Mouse (Mus musculus): ENCODE data around the gene Caap1.

The Caap1 gene

GRCm38 (mm10) chr4:94556265-94557054, at the start of gene Caap1, which contains the start of gene Gm10306:
Gene Caap1 (minus strand): TSS chr4:94556796.
Gene Gm10306 (plus strand): TSS chr4:94556546.
- peak; percentile 88 for DNase-seq (ENCODE audit: low spot score)

GRCm38 (mm10) chr4:94605591-94605990, 49.0 kb upstream of the Caap1 start:
- no peak for DNase-seq (ENCODE audit: low spot score)

- DNase-seq (ENCODE audit: low spot score) = no peak
Measured at GRCm38 (mm10) chr4:94604452-94605019, 47.9 kb upstream of the Caap1 start.

GRCm38 (mm10) chr4:94603031-94603629, 46.5 kb upstream of the Caap1 start, which contains the start of gene Plaa:
Gene Plaa (minus strand): TSS chr4:94603244.
- peak; percentile 83 for DNase-seq (ENCODE audit: low spot score)

GRCm38 (mm10) chr4:94602496-94603030, 46.0 kb upstream of the Caap1 start:
- DNase-seq (ENCODE audit: low spot score) = no peak

GRCm38 (mm10) chr4:94601395-94601794, 44.8 kb upstream of the Caap1 start:
- no peak for DNase-seq (ENCODE audit: low spot score)

GRCm38 (mm10) chr4:94592709-94593108, 36.1 kb upstream of the Caap1 start:
- no peak for DNase-seq (ENCODE audit: low spot score)

GRCm38 (mm10) chr4:94591765-94592381, 35.3 kb upstream of the Caap1 start:
- DNase-seq (ENCODE audit: low spot score) = no peak

GRCm38 (mm10) chr4:94572677-94573076, 16.1 kb upstream of the Caap1 start:
- no peak for DNase-seq (ENCODE audit: low spot score)

- no peak for DNase-seq (ENCODE audit: low spot score)
Measured at GRCm38 (mm10) chr4:94564297-94564696, 7.7 kb upstream of the Caap1 start.

- DNase-seq (ENCODE audit: low spot score) = no peak
Measured at GRCm38 (mm10) chr4:94561954-94562648, 5.5 kb upstream of the Caap1 start.

- DNase-seq (ENCODE audit: low spot score) = no peak
Measured at GRCm38 (mm10) chr4:94560316-94560715, 3.7 kb upstream of the Caap1 start.

- DNase-seq (ENCODE audit: low spot score) = no peak
Measured at GRCm38 (mm10) chr4:94559266-94559665, 2.7 kb upstream of the Caap1 start.

GRCm38 (mm10) chr4:94557145-94557544, 549 bp upstream of the Caap1 start:
- no peak for DNase-seq (ENCODE audit: low spot score)

- peak; percentile 54 for DNase-seq (ENCODE audit: low spot score)
Measured at GRCm38 (mm10) chr4:94554955-94555494, 1.6 kb downstream of the Caap1 start.

GRCm38 (mm10) chr4:94544321-94544720, 12.3 kb downstream of the Caap1 start:
- no peak for DNase-seq (ENCODE audit: low spot score)

- no peak for DNase-seq (ENCODE audit: low spot score)
Measured at GRCm38 (mm10) chr4:94543041-94543440, 13.6 kb downstream of the Caap1 start.

- no peak for DNase-seq (ENCODE audit: low spot score)
Measured at GRCm38 (mm10) chr4:94533205-94533604, 23.4 kb downstream of the Caap1 start.

- no peak for DNase-seq (ENCODE audit: low spot score)
Measured at GRCm38 (mm10) chr4:94529448-94529847, 27.1 kb downstream of the Caap1 start.

GRCm38 (mm10) chr4:94523321-94523720, 33.3 kb downstream of the Caap1 start:
- DNase-seq (ENCODE audit: low spot score) = peak; percentile 3

GRCm38 (mm10) chr4:94517631-94518030, 39.0 kb downstream of the Caap1 start:
- DNase-seq (ENCODE audit: low spot score) = peak; percentile 50

Data from c-Kit-positive CD71-positive TER-119-positive erythroid progenitor cells, embryonic 14.5 days (primary cell).